In the genomic region with DNA sequence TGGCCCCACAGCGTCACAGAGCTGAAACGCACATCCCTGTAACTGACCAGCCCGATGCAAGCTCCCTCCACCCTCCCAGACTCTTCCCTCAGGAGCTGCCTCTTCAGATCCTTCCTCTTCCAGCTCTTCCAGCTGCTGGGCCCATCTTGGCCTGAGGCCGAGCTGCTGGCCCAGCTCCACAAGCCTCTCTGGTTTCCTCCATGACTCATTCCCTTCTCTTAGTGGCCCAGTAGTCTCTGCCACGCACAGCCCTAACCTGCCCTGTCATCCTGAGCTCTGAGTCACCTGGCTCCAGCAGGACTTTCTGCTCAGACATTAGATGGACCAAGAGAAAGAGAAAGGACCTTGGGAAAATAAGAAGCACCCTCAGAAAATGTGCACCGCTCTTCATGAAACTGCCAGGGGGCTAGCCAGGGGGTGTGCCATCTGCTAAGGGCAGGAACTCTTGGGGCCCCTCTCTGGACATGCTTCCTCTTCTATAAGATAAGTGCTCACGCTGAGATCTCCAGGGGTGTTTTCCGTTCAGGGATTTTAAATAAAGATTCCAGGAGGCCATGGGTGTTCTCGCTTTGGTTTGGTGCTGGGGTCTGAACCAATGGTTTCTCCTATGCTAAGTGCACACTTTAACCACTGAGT, we compare ENCODE assay signal across 8 mouse cellular contexts. TPM values are rescaled to one million over a fixed set of nuclear protein-coding genes. Genes with fewer than 3 reads are reported as not detected.
DNase-seq lines count a peak whose midpoint lies in the region; ATAC-seq and TF ChIP-seq lines count a peak whose summit lies in the region.

No protein-coding gene starts in this region.

- ATAC-seq in kidney, embryonic 14.5 days (ENCODE audit: low FRiP score, low TSS enrichment), result no peak
- peak; percentile 64 for ATAC-seq in erythroblast, adult 5-6 weeks (replicated peaks; ENCODE audit: low FRiP score, poor library complexity, severe bottlenecking)
- peak; percentile 57 for ATAC-seq in liver, postnatal 0 days
- ATAC-seq in neural tube, embryonic 15.5 days (ENCODE audit: low FRiP score), result no peak

- WGBS in kidney, embryonic 14.5 days, result 77% methylated on average over 9 of the region's 9 CpGs
- 40% methylated on average over 9 of the region's 9 CpGs for WGBS in liver, postnatal 0 days (ENCODE audit: insufficient replicate concordance)
- WGBS in neural tube, embryonic 15.5 days, result 84% methylated on average over 9 of the region's 9 CpGs

- H3K4me2 ChIP-seq in kidney, embryonic 14.5 days (replicated peaks; ENCODE audit: low read depth, low read length), result no peak overlapping the region
- no peak overlapping the region for H3K4me2 ChIP-seq in liver, postnatal 0 days (ENCODE audit: low read depth, low read length)
- H3K4me2 ChIP-seq in neural tube, embryonic 15.5 days, result no peak overlapping the region

- no peaks in the 10 kb centered on the region for H3K36me3 ChIP-seq in kidney, embryonic 14.5 days (ENCODE audit: control insufficient read depth, insufficient read depth, low read length)
- no peaks in the 10 kb centered on the region for H3K36me3 ChIP-seq in liver, postnatal 0 days (replicated peaks; ENCODE audit: insufficient read depth, low read length)
- no peaks in the 10 kb centered on the region for H3K36me3 ChIP-seq in neural tube, embryonic 15.5 days

- intact Hi-C loops in heart, postnatal 25 days (cut with DNase I), result no loop called here

- TF ChIP-seq CTCF in liver, postnatal 0 days (IDR thresholded peaks at IDR 0.05; ENCODE audit: low read depth), result no peak

- H3K9me3 ChIP-seq in kidney, embryonic 14.5 days (ENCODE audit: control insufficient read depth, low read length), result no peaks in the 10 kb centered on the region
- no peaks in the 10 kb centered on the region for H3K9me3 ChIP-seq in liver, postnatal 0 days (ENCODE audit: low read length)
- no peaks in the 10 kb centered on the region for H3K9me3 ChIP-seq in neural tube, embryonic 15.5 days (replicated peaks)

- no peak overlapping the region for H3K27ac ChIP-seq in kidney, embryonic 14.5 days (ENCODE audit: low read depth, low read length)
- H3K27ac ChIP-seq in liver, postnatal 0 days (ENCODE audit: low read depth), result peak overlapping the region; percentile 25; the same call in 1 of the 2 replicates
- no peak overlapping the region for H3K27ac ChIP-seq in neural tube, embryonic 15.5 days (replicated peaks)

- no peaks in the 10 kb centered on the region for H3K27me3 ChIP-seq in kidney, embryonic 14.5 days (ENCODE audit: control insufficient read depth, insufficient read depth, low read length)
- no peaks in the 10 kb centered on the region for H3K27me3 ChIP-seq in liver, postnatal 0 days (ENCODE audit: insufficient read depth, low read length)
- no peaks in the 10 kb centered on the region for H3K27me3 ChIP-seq in neural tube, embryonic 15.5 days (replicated peaks)

- no peak overlapping the region for H3K4me3 ChIP-seq in kidney, embryonic 14.5 days (ENCODE audit: low read length)
- no peak overlapping the region for H3K4me3 ChIP-seq in liver, postnatal 0 days (ENCODE audit: low read depth, low read length)
- H3K4me3 ChIP-seq in neural tube, embryonic 15.5 days (replicated peaks), result no peak overlapping the region

- DNase-seq in kidney, adult 11 months, result peak; percentile 49
- DNase-seq in heart, postnatal 25 days (ENCODE audit: low spot score), result peak; percentile 82
- DNase-seq in liver, postnatal 0 days, result peak; percentile 59
- DNase-seq in urinary bladder, adult 2 months (ENCODE audit: low spot score), result peak; percentile 63
- DNase-seq in spleen, adult 12 weeks (ENCODE audit: low spot score), result no peak

- no peak overlapping the region for H3K9ac ChIP-seq in kidney, embryonic 14.5 days (ENCODE audit: low read depth, low read length)
- H3K9ac ChIP-seq in liver, postnatal 0 days (replicated peaks), result no peak overlapping the region
- no peak overlapping the region for H3K9ac ChIP-seq in neural tube, embryonic 15.5 days (replicated peaks)

- H3K4me1 ChIP-seq in kidney, embryonic 14.5 days (ENCODE audit: control insufficient read depth, insufficient read depth, low read length), result no peaks in the 10 kb centered on the region
- H3K4me1 ChIP-seq in liver, postnatal 0 days (ENCODE audit: insufficient read depth), result peaks cover 32% of the 10 kb centered on the region
- no peaks in the 10 kb centered on the region for H3K4me1 ChIP-seq in neural tube, embryonic 15.5 days

- TF ChIP-seq EP300 in liver, postnatal 0 days (IDR thresholded peaks at IDR 0.05; ENCODE audit: low read depth), result no peak

RNA-seq across cellular contexts. Expression of gene Cnbp, which starts 18.1 kb away (rescaled TPM):
- 1,222 and 1,346 TPM in 2 replicates for polyA plus RNA-seq in kidney, embryonic 14.5 days (2014; fragmentation: Nextera tagmentation; extraction: Ambion mirVana)
- total RNA-seq in erythroblast, adult 5-6 weeks (2015; ENCODE audit: low replicate concordance), result 121 and 143 TPM in 2 replicates
- total RNA-seq in erythroblast, adult 5-6 weeks (2017; ENCODE audit: low replicate concordance), result 172 and 205 TPM in 2 replicates
- total RNA-seq in heart, postnatal 25 days (2021), result 100 to 1,000 TPM; 279 to 311 TPM
- 445 and 452 TPM in 2 replicates for polyA plus RNA-seq in liver, postnatal 0 days (2015; fragmentation: Nextera tagmentation; extraction: Ambion mirVana)
- 351 and 355 TPM in 2 replicates for polyA plus RNA-seq in urinary bladder, adult 2 months (2012; rRNA removed)
- polyA plus RNA-seq in neural tube, embryonic 15.5 days (2015; fragmentation: Nextera tagmentation; extraction: Ambion mirVana), result 511 and 660 TPM in 2 replicates

RNA-seq across cellular contexts. Expression of gene Copg1, which starts 18.6 kb away (rescaled TPM):
- polyA plus RNA-seq in kidney, embryonic 14.5 days (2014; fragmentation: Nextera tagmentation; extraction: Ambion mirVana), result 84.6 and 156 TPM in 2 replicates
- 11.1 and 11.5 TPM in 2 replicates for total RNA-seq in erythroblast, adult 5-6 weeks (2015; ENCODE audit: low replicate concordance)
- 14.5 and 20.5 TPM in 2 replicates for total RNA-seq in erythroblast, adult 5-6 weeks (2017; ENCODE audit: low replicate concordance)
- 10 to 100 TPM; 42.6 to 46.1 TPM for total RNA-seq in heart, postnatal 25 days (2021)
- 30.4 and 35.3 TPM in 2 replicates for polyA plus RNA-seq in liver, postnatal 0 days (2015; fragmentation: Nextera tagmentation; extraction: Ambion mirVana)
- polyA plus RNA-seq in urinary bladder, adult 2 months (2012; rRNA removed), result 35.5 and 65.3 TPM in 2 replicates
- 204 and 207 TPM in 2 replicates for polyA plus RNA-seq in neural tube, embryonic 15.5 days (2015; fragmentation: Nextera tagmentation; extraction: Ambion mirVana)

RNA-seq across cellular contexts. Expression of gene Isy1, which starts 30.4 kb away (rescaled TPM):
- 61.5 and 63.5 TPM in 2 replicates for polyA plus RNA-seq in kidney, embryonic 14.5 days (2014; fragmentation: Nextera tagmentation; extraction: Ambion mirVana)
- 3.7 and 6.3 TPM in 2 replicates for total RNA-seq in erythroblast, adult 5-6 weeks (2015; ENCODE audit: low replicate concordance)
- 3.5 and 5.0 TPM in 2 replicates for total RNA-seq in erythroblast, adult 5-6 weeks (2017; ENCODE audit: low replicate concordance)
- 10 to 100 TPM; 19.5 to 21.9 TPM for total RNA-seq in heart, postnatal 25 days (2021)
- 19.7 and 19.8 TPM in 2 replicates for polyA plus RNA-seq in liver, postnatal 0 days (2015; fragmentation: Nextera tagmentation; extraction: Ambion mirVana)
- 28.8 and 29.1 TPM in 2 replicates for polyA plus RNA-seq in urinary bladder, adult 2 months (2012; rRNA removed)
- 22.6 and 30.8 TPM in 2 replicates for polyA plus RNA-seq in neural tube, embryonic 15.5 days (2015; fragmentation: Nextera tagmentation; extraction: Ambion mirVana)

RNA-seq across cellular contexts. Expression of gene Gm45140, which starts 33.4 kb away (rescaled TPM):
- 3.4 and 5.4 TPM in 2 replicates for polyA plus RNA-seq in kidney, embryonic 14.5 days (2014; fragmentation: Nextera tagmentation; extraction: Ambion mirVana)
- 1.3 TPM in 2 replicates for total RNA-seq in erythroblast, adult 5-6 weeks (2015; ENCODE audit: low replicate concordance)
- 12.8 and 18.0 TPM in 2 replicates for total RNA-seq in erythroblast, adult 5-6 weeks (2017; ENCODE audit: low replicate concordance)
- 1 to 10 TPM; 1.2 to 1.6 TPM for total RNA-seq in heart, postnatal 25 days (2021)
- 2.8 and 3.2 TPM in 2 replicates for polyA plus RNA-seq in liver, postnatal 0 days (2015; fragmentation: Nextera tagmentation; extraction: Ambion mirVana)
- polyA plus RNA-seq in urinary bladder, adult 2 months (2012; rRNA removed), result 4.8 and 5.9 TPM in 2 replicates
- polyA plus RNA-seq in neural tube, embryonic 15.5 days (2015; fragmentation: Nextera tagmentation; extraction: Ambion mirVana), result 1.5 and 2.1 TPM in 2 replicates

RNA-seq across cellular contexts. Expression of gene Hmces, which starts 44.7 kb away (rescaled TPM):
- 53.4 and 60.4 TPM in 2 replicates for polyA plus RNA-seq in kidney, embryonic 14.5 days (2014; fragmentation: Nextera tagmentation; extraction: Ambion mirVana)
- total RNA-seq in erythroblast, adult 5-6 weeks (2015; ENCODE audit: low replicate concordance), result 10.0 TPM in 2 replicates
- total RNA-seq in erythroblast, adult 5-6 weeks (2017; ENCODE audit: low replicate concordance), result 7.8 and 8.6 TPM in 2 replicates
- 10 to 100 TPM in 1 of 2 experiments, 1 to 10 TPM in 1; 8.5 to 10.3 TPM for total RNA-seq in heart, postnatal 25 days (2021)
- 12.4 and 12.5 TPM in 2 replicates for polyA plus RNA-seq in liver, postnatal 0 days (2015; fragmentation: Nextera tagmentation; extraction: Ambion mirVana)
- 24.3 and 26.1 TPM in 2 replicates for polyA plus RNA-seq in urinary bladder, adult 2 months (2012; rRNA removed)
- polyA plus RNA-seq in neural tube, embryonic 15.5 days (2015; fragmentation: Nextera tagmentation; extraction: Ambion mirVana), result 43.0 and 44.0 TPM in 2 replicates

Comparison
In these comparisons a context has a peak if more than half of its experiments do, and no peak if none do; other contexts are left out.
1. ATAC-seq: peak in erythroblast, adult 5-6 weeks (single experiment) and liver, postnatal 0 days (single experiment); none in kidney, embryonic 14.5 days (single experiment) and neural tube, embryonic 15.5 days (single experiment).